Mouse (Mus musculus) forebrain, embryonic 11.5 days (tissue): Measurements from ENCODE around the gene Tmem253. TPM values are rescaled to one million over a fixed set of nuclear protein-coding genes. Genes with fewer than 3 reads are reported as not detected.

Experiments used
- ATAC-seq: fragments of 200-750 bp; cut with Nextera tagmentation; replicated peaks from 2 replicates; pipeline ENCODE4 v1.8.0; 2017; ENCODE audit warnings: moderate TSS enrichment; ENCODE audit not compliant: low FRiP score
- DNase-seq: peaks from one replicate; pipeline ENCODE4 v3.0.0-alpha.2; 2017; ENCODE audit warnings: low spot score
- H3K27ac ChIP-seq: fragments of 300-500 bp; sonication (generic); 2 replicates; pipeline ENCODE4 v1.5.1; 2014; ENCODE audit warnings: low read depth, low read length
- H3K27me3 ChIP-seq: fragments of 300-500 bp; sonication (generic); 2 replicates; pipeline ENCODE4 v1.6.1; 2014; ENCODE audit warnings: mild to moderate bottlenecking, low read length, mixed read lengths; ENCODE audit not compliant: control insufficient read depth, insufficient read depth
- H3K36me3 ChIP-seq: fragments of 300-500 bp; sonication (generic); 2 replicates; pipeline ENCODE4 v1.6.1; 2014; ENCODE audit warnings: mild to moderate bottlenecking, low read length, moderate library complexity, mixed read lengths; ENCODE audit not compliant: control insufficient read depth, insufficient read depth
- H3K4me1 ChIP-seq: fragments of 300-500 bp; sonication (generic); replicated peaks from 2 replicates; pipeline ENCODE4 v1.6.1; 2014; ENCODE audit warnings: low read length, mixed read lengths; ENCODE audit not compliant: control insufficient read depth, insufficient read depth
- H3K4me2 ChIP-seq: fragments of 300-500 bp; sonication (generic); 2 replicates; pipeline ENCODE4 v1.6.1; 2014; ENCODE audit warnings: low read depth, mild to moderate bottlenecking, low read length, moderate library complexity, mixed read lengths; ENCODE audit not compliant: severe bottlenecking
- H3K4me3 ChIP-seq: fragments of 300-500 bp; sonication (generic); 2 replicates; pipeline ENCODE4 v1.5.1; 2014; ENCODE audit warnings: low read depth, low read length
- H3K9ac ChIP-seq: fragments of 300-500 bp; sonication (generic); 2 replicates; pipeline ENCODE4 v1.6.1; 2014; ENCODE audit warnings: low read length
- H3K9me3 ChIP-seq: fragments of 300-500 bp; sonication (generic); 2 replicates; pipeline ENCODE4 v1.6.1; 2016; ENCODE audit warnings: low read length, mixed read lengths; ENCODE audit not compliant: control insufficient read depth
- WGBS: fragments of 180-500 bp; shearing (Covaris S2); extraction: QIAGEN DNeasy Blood & Tissue Kit; methylation state at CpG from one replicate; pipeline ENCODE4 v1.1.7; 2014; 5-methylcytosine and 5-hydroxymethylcytosine counted together
- polyA plus RNA-seq: library from polyadenylated mRNA; unstranded; fragments of >200 nt; fragmentation: Nextera tagmentation; extraction: Ambion mirVana; gene quantifications from 2 replicates; pipeline ENCODE4 v1.2.1, GENCODE M21; 2014

The Tmem253 gene
- polyA plus RNA-seq, 1 experiment from 2014 or later, result 0.92 TPM

DNA sequence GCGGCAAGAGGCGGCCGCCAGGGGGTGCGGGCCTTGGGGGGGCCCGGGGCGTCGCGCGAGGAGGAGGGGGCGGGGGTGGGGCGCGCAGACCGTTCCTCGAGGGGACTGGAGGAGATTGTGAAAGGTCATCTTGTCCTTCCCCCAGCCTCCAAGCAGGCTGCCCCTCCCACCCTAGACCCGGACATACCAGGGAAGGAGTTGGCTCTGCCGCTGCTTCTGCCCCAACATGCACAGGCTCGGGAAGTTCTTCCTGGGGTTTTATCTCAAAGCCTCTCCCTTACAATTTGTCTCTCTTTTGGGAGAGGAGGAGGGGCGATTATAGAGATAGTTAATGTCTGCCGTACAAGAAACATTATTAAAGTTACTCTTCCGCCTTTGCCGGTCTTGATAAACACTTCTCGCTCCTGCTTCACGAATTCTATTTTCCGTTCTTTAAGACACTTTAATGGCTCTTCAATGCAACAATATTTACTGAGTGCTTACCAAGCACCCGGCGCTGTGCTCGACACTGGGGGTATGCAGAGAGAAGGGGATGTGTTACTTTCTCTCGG, 622 bp upstream of the Tmem253 start:
- Histone ChIP-seq H3K36me3 (no peaks in the 10 kb centered on the region), H3K9ac (peak overlapping the region; percentile 96), H3K4me1 (peaks cover 44% of the 10 kb centered on the region), H3K4me2 (peak overlapping the region; percentile 76), H3K27me3 (no peaks in the 10 kb centered on the region), H3K27ac (peak overlapping the region; percentile 100), H3K9me3 (no peaks in the 10 kb centered on the region), H3K4me3 (peak overlapping the region; percentile 82)
- no peak for DNase-seq
- peak; percentile 24; the same call in 1 of the 2 replicates for ATAC-seq
- under 1% methylated on average over 22 of the region's 28 CpGs for WGBS

DNA sequence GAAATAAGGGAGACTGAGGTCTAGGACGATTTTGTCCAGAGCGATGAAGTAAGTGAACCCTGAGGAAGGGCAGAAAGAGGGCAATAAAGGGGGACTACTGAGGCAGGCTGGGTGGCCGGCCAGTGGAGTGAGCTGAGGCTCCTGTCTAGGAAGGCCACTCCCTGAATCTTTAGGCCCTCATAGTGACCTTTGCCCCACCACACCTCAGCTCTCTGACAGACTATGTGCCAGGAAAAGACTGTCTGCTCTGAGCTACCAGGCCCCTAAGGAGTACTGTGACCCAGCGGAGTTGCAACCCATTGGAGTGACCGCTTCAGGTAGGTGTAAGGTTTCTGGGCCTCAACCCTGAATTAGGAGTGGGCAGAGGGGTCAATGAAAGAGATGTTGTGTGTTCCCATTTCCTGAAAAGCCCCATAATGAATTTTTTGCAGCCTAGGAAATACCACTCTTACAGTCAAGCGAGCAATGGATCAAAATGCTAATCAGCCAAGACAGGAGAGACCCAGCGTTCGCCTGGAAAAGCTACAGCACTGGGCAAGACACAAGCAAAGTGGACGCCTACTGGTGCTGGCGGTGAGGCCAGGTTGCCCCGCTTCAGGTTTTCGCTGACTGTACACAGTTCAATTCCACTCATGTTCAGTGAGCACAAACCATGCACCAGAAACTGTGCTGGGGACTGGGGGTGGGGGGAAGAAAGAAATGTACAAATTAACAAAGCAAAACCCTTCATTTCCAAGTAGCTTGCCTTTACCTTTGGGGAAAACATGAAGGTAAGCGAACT, 1.4 kb downstream of the Tmem253 start:
- 76% methylated on average over 13 of the region's 13 CpGs for WGBS
- Histone ChIP-seq H3K27ac (no peak overlapping the region), H3K36me3 (no peaks in the 10 kb centered on the region), H3K4me2 (no peak overlapping the region), H3K4me3 (no peak overlapping the region), H3K4me1 (peaks cover 40% of the 10 kb centered on the region), H3K27me3 (no peaks in the 10 kb centered on the region), H3K9me3 (no peaks in the 10 kb centered on the region), H3K9ac (peak overlapping the region; percentile 14; the same call in 1 of the 2 replicates)
- DNase-seq (no peak), ATAC-seq (no peak)

GRCm38 (mm10) chr14:52017662-52018061, 2.2 kb downstream of the Tmem253 start:
- DNase-seq (no peak), ATAC-seq (no peak)
- no peak overlapping the region for H3K27ac ChIP-seq
- no peak overlapping the region for H3K4me3 ChIP-seq
- 83% methylated on average over 4 of the region's 4 CpGs for WGBS
- no peaks in the 10 kb centered on the region for H3K27me3 ChIP-seq
- H3K4me1 ChIP-seq, result peaks cover 33% of the 10 kb centered on the region
- no peaks in the 10 kb centered on the region for H3K9me3 ChIP-seq
- no peak overlapping the region for H3K4me2 ChIP-seq
- H3K9ac ChIP-seq, result no peak overlapping the region
- H3K36me3 ChIP-seq, result no peaks in the 10 kb centered on the region

- no peak for ATAC-seq
- H3K27me3 ChIP-seq, result no peaks in the 10 kb centered on the region
- H3K4me3 ChIP-seq, result peak overlapping the region; percentile 48
- no peaks in the 10 kb centered on the region for H3K9me3 ChIP-seq
- DNase-seq, result no peak
- peak overlapping the region; percentile 92 for H3K9ac ChIP-seq
- H3K4me2 ChIP-seq, result peak overlapping the region; percentile 83
- no peak overlapping the region for H3K27ac ChIP-seq
- 88% methylated on average over 15 of the region's 15 CpGs for WGBS
- H3K36me3 ChIP-seq, result no peaks in the 10 kb centered on the region
- peaks cover 33% of the 10 kb centered on the region for H3K4me1 ChIP-seq
Observed at GRCm38 (mm10) chr14:52018248-52019050, 3.0 kb downstream of the Tmem253 start.

DNA sequence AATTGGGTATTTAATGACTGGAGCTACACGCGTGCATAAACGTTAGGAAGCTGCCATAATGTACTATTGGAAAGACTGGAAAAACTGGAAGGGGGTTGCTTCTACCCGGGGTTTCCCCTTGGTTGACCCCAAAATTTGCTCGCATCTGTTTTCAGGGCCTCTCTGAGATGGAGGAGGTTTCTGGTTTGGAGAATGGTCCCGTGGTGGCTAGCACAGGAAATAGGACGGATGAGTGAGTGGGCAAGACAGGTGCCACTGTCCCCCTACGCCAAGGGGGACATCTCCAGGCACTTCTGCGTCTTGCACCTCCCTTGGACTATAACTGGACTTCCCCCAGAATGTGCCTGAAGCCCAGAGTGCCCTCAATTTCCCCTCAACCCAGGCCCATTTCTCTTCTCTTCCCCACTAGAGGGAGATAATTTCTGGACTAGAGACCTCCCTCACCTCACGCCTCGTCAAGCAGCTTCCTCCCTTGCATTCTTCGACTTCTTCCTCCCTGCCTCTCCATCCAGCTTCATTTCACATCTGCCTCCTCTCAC, 3.7 kb downstream of the Tmem253 start:
- H3K27ac ChIP-seq, result peak overlapping the region; percentile 99
- H3K9ac ChIP-seq, result peak overlapping the region; percentile 92
- H3K4me3 ChIP-seq, result peak overlapping the region; percentile 48
- H3K4me1 ChIP-seq, result peaks cover 34% of the 10 kb centered on the region
- ATAC-seq (no peak; the same call in 1 of the 2 replicates), DNase-seq (no peak)
- no peaks in the 10 kb centered on the region for H3K36me3 ChIP-seq
- H3K9me3 ChIP-seq, result no peaks in the 10 kb centered on the region
- no peaks in the 10 kb centered on the region for H3K27me3 ChIP-seq
- WGBS, result 40% methylated on average over 12 of the region's 12 CpGs
- peak overlapping the region; percentile 83 for H3K4me2 ChIP-seq

DNA sequence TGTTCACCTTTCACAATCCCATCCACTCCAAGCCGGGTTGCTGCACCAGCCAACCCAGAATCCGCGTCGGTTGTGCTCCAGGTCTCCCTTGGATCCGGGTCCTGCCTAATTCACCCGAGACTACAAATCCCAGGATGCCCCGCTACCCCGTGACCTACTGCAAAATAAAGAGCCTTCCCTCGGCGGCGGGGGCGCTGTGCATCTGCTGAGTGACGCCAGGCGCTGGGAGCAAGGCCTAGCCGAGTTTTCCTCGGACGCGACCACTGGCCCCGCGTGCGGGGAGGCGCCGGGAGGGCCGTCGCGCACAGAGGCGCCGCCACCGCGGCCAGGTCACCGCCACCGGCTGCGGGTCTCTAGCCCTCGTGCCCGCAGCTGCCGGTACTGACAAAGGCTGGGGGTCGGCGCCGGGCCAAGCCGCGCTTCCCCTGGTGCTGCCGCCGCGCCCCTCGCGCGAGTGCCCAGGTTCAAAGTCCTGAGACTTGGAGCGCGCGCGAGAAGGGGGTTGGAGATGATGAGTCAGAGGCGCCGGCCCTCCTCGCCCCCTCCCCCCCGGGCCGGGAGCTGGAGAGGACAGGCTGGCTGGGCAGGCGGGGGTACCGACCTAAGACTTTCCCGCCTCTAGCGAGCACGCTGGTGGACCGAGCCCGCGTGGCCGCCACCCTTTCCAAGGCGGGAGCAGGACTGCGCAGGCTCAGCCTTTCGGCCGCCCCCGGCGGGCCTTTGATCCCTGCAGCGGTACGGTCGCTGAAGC, 4.3 kb downstream of the Tmem253 start:
- 0% methylated on average over 66 of the region's 74 CpGs for WGBS
- DNase-seq (peak; percentile 99), ATAC-seq (peak; percentile 90)
- Histone ChIP-seq H3K27ac (peak overlapping the region; percentile 99), H3K4me2 (peak overlapping the region; percentile 83), H3K36me3 (no peaks in the 10 kb centered on the region), H3K9ac (peak overlapping the region; percentile 92), H3K27me3 (no peaks in the 10 kb centered on the region), H3K4me1 (peaks cover 34% of the 10 kb centered on the region), H3K4me3 (peak overlapping the region; percentile 48), H3K9me3 (no peaks in the 10 kb centered on the region)

DNA sequence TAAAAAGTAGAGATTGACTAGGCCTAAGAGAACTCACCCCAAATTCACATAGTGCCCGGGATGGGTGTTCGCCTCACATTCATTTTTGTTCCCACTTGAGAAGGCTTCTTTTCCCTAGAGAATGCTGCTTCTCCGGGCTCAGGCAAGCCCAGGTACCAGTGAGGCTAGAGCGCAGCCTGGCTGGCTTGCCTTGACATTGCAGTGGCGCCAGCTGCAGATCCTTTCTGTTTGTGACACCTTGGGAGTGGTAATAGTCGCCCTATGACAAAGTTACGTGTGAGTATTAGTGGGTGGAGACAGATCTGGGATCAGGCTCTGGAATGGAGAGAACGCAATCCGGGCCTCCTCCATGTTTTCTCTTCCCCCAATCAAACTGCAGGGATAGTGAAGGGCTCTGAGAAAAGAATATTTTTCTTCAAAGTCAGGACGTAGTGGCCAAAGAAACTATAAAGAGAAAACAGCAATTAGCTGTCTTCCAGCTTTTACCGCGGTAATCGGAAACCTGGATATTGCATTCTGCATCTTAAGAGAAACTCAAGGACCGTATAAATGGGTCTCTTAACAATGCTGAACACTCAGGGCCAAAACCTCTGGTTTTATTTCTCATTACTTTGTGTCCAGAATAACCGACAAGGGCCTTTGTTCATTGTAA, 5.2 kb downstream of the Tmem253 start, which contains the start of gene Zfp219:
TSS of gene Zfp219 (minus strand) at position 248 of the 652 bp plus-strand sequence.
- Histone ChIP-seq H3K4me2 (peak within 1 kb of the TSS; percentile 83), H3K9ac (peak within 1 kb of the TSS; percentile 92), H3K9me3 (no peaks in the 10 kb centered on the region), H3K4me3 (peak within 1 kb of the TSS; percentile 48), H3K36me3 (no peaks in the 10 kb centered on the region), H3K4me1 (peaks cover 30% of the 10 kb centered on the region), H3K27me3 (no peaks in the 10 kb centered on the region), H3K27ac (peak within 1 kb of the TSS; percentile 99)
- 6% methylated on average over 15 of the region's 15 CpGs for WGBS
- DNase-seq (peak; percentile 84), ATAC-seq (peak; percentile 43)
